ENCODE assay signal across 8 mouse cellular contexts in the genomic region with DNA sequence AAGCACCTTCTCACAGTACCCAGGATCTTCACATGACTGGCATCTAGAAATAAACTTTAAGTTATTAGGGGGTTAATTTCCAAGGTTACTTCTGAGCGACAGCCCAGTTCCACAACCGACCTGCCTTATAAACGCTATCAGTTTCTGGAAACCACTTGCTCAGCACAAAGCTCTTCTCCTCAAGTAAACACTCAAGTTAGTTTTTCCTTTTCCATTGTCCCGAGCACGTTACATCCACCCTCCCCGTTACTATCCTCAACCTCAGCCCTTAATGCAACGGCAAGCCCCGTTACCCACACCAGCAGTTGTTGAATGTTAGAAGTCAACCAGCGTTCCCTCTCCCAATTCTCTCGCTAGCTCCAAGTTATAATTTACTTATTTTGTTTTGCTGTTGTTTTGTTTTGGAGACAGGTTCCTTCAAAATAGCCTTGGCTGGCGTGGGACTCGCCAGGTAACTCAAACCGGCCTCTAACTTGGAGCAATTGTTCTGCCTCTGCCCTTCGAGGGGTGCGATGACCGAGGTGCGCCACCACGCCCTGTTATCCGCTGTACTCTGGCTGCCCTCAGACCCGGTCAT. TPM values are rescaled to one million over a fixed set of nuclear protein-coding genes. Genes with fewer than 3 reads are reported as not detected.
DNase-seq lines count a peak whose midpoint lies in the region; ATAC-seq and TF ChIP-seq lines count a peak whose summit lies in the region.

No protein-coding gene starts in this region.

- peak overlapping the region; percentile 89 for H3K9ac ChIP-seq in embryonic facial prominence, embryonic 13.5 days
- peak overlapping the region; percentile 86 for H3K9ac ChIP-seq in limb, embryonic 13.5 days
- peak overlapping the region; percentile 77 for H3K9ac ChIP-seq in neural tube, embryonic 15.5 days (replicated peaks)

- no peaks in the 10 kb centered on the region; the same call in 1 of the 2 replicates for H3K36me3 ChIP-seq in embryonic facial prominence, embryonic 13.5 days
- no peaks in the 10 kb centered on the region; the same call in 1 of the 2 replicates for H3K36me3 ChIP-seq in limb, embryonic 13.5 days
- H3K36me3 ChIP-seq in neural tube, embryonic 15.5 days: no peaks in the 10 kb centered on the region

- peak overlapping the region; percentile 80 for H3K4me2 ChIP-seq in embryonic facial prominence, embryonic 13.5 days
- H3K4me2 ChIP-seq in limb, embryonic 13.5 days (replicated peaks): peak overlapping the region; percentile 89
- H3K4me2 ChIP-seq in neural tube, embryonic 15.5 days: peak overlapping the region; percentile 87

- no peak for ATAC-seq in embryonic facial prominence, embryonic 13.5 days (ENCODE audit: insufficient number of reproducible peaks, insufficient read depth, low FRiP score, low TSS enrichment, low read depth)
- ATAC-seq in limb, embryonic 13.5 days (ENCODE audit: low FRiP score, low read depth): no peak
- ATAC-seq in neural tube, embryonic 15.5 days (ENCODE audit: low FRiP score): no peak

- under 1% methylated on average over 20 of the region's 20 CpGs for WGBS in embryonic facial prominence, embryonic 13.5 days
- 1% methylated on average over 20 of the region's 20 CpGs for WGBS in limb, embryonic 13.5 days
- 1% methylated on average over 20 of the region's 20 CpGs for WGBS in neural tube, embryonic 15.5 days

- no peaks in the 10 kb centered on the region for H3K27me3 ChIP-seq in embryonic facial prominence, embryonic 13.5 days
- H3K27me3 ChIP-seq in limb, embryonic 13.5 days: no peaks in the 10 kb centered on the region
- no peaks in the 10 kb centered on the region for H3K27me3 ChIP-seq in neural tube, embryonic 15.5 days (replicated peaks)

- DNase-seq in left cerebral cortex, adult 2 months (ENCODE audit: extremely low spot score in 1 of 2, low spot score in 2 of 2): no peak
- no peak for DNase-seq in left cerebral cortex, adult 9 months (ENCODE audit: low spot score in 2 of 2)
- DNase-seq in right cerebral cortex, postnatal 4 days: no peak
- no peak for DNase-seq in adrenal gland, postnatal 14 days
- DNase-seq in right cerebral cortex, adult 18-20 months: no peak

- H3K4me3 ChIP-seq in left cerebral cortex, adult 2 months: peak overlapping the region; percentile 88
- H3K4me3 ChIP-seq in embryonic facial prominence, embryonic 13.5 days: peak overlapping the region; percentile 89
- peak overlapping the region; percentile 79 for H3K4me3 ChIP-seq in limb, embryonic 13.5 days
- peak overlapping the region; percentile 81 for H3K4me3 ChIP-seq in neural tube, embryonic 15.5 days (replicated peaks)

- peaks cover 8% of the 10 kb centered on the region for H3K4me1 ChIP-seq in embryonic facial prominence, embryonic 13.5 days
- peaks cover 13% of the 10 kb centered on the region; the same call in 1 of the 2 replicates for H3K4me1 ChIP-seq in limb, embryonic 13.5 days
- peaks cover 19% of the 10 kb centered on the region for H3K4me1 ChIP-seq in neural tube, embryonic 15.5 days

- H3K27ac ChIP-seq in left cerebral cortex, adult 2 months: peak overlapping the region; percentile 96
- H3K27ac ChIP-seq in embryonic facial prominence, embryonic 13.5 days: peak overlapping the region; percentile 90
- H3K27ac ChIP-seq in limb, embryonic 13.5 days: peak overlapping the region; percentile 83
- peak overlapping the region; percentile 94 for H3K27ac ChIP-seq in neural tube, embryonic 15.5 days (replicated peaks)

- no peak; the same call in 1 of the 2 replicates for TF ChIP-seq CTCF in left cerebral cortex, adult 2 months (IDR thresholded peaks at IDR 0.05)

- intact Hi-C loops in left cerebral cortex, adult 2 months (cut with DNase I): loop anchor here (5.0 kb wide), 1 partner anchor 75 kb away; no protein-coding TSS in a partner anchor

- no peaks in the 10 kb centered on the region for H3K9me3 ChIP-seq in embryonic facial prominence, embryonic 13.5 days
- peaks cover 3% of the 10 kb centered on the region; the same call in 1 of the 2 replicates for H3K9me3 ChIP-seq in limb, embryonic 13.5 days
- H3K9me3 ChIP-seq in neural tube, embryonic 15.5 days (replicated peaks): no peaks in the 10 kb centered on the region

RNA-seq across cellular contexts. Expression of gene Cela3a, which starts 22.0 kb away (rescaled TPM):
- total RNA-seq in left cerebral cortex, adult 2 months (2021): not detected
- polyA plus RNA-seq in embryonic facial prominence, embryonic 13.5 days (2015; fragmentation: Nextera tagmentation; extraction: Ambion mirVana): not detected in 2 replicates
- not detected in 2 replicates for polyA plus RNA-seq in limb, embryonic 13.5 days (2015; fragmentation: Nextera tagmentation; extraction: Ambion mirVana)
- not detected in 2 replicates for polyA plus RNA-seq in neural tube, embryonic 15.5 days (2015; fragmentation: Nextera tagmentation; extraction: Ambion mirVana)
- not detected in 2 replicates for total RNA-seq in adrenal gland, postnatal 14 days (2021)

RNA-seq across cellular contexts. Expression of gene Cdc42, which starts 30.1 kb away (rescaled TPM):
- total RNA-seq in left cerebral cortex, adult 2 months (2021): 100 to 1,000 TPM; 294 to 318 TPM
- 700 and 721 TPM in 2 replicates for polyA plus RNA-seq in embryonic facial prominence, embryonic 13.5 days (2015; fragmentation: Nextera tagmentation; extraction: Ambion mirVana)
- 748 and 758 TPM in 2 replicates for polyA plus RNA-seq in limb, embryonic 13.5 days (2015; fragmentation: Nextera tagmentation; extraction: Ambion mirVana)
- 923 and 961 TPM in 2 replicates for polyA plus RNA-seq in neural tube, embryonic 15.5 days (2015; fragmentation: Nextera tagmentation; extraction: Ambion mirVana)
- 355 and 372 TPM in 2 replicates for total RNA-seq in adrenal gland, postnatal 14 days (2021)

RNA-seq across cellular contexts. Expression of gene Cela3b, which starts 42.8 kb away (rescaled TPM):
- total RNA-seq in left cerebral cortex, adult 2 months (2021): not detected
- 0.29 TPM in 1 of 2 replicates, not detected in the other for polyA plus RNA-seq in embryonic facial prominence, embryonic 13.5 days (2015; fragmentation: Nextera tagmentation; extraction: Ambion mirVana)
- polyA plus RNA-seq in limb, embryonic 13.5 days (2015; fragmentation: Nextera tagmentation; extraction: Ambion mirVana): 0.15 TPM in 1 of 2 replicates, not detected in the other
- polyA plus RNA-seq in neural tube, embryonic 15.5 days (2015; fragmentation: Nextera tagmentation; extraction: Ambion mirVana): 0.86 TPM in 1 of 2 replicates, not detected in the other
- total RNA-seq in adrenal gland, postnatal 14 days (2021): not detected in 2 replicates
